In the genomic region with DNA sequence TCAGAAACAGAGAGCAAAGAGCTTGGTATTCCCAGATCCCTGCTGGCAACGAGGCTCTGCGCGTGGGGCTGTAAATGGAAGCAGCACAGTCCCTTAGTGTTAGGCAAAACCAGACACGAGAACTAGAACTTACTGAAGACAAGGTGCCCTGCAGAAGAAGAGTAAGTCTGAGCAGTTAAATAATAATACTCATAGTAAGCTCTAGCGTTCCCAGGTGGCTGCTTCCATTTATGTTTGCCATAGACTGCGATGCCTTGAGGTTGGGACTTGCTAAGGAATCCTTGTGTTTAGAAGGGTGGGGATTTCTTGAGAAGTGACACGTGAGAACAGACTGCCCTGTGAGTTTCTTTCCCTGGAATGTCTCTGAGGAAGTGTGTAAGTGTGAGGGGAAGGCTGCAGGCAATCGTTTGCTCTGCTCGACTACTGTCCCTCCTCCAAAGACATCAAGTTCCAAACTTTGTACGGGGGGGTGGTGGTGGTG, we compare ENCODE assay signal across 10 mouse cellular contexts. TPM values are rescaled to one million over a fixed set of nuclear protein-coding genes. Genes with fewer than 3 reads are reported as not detected.
DNase-seq lines count a peak whose midpoint lies in the region; ATAC-seq and TF ChIP-seq lines count a peak whose summit lies in the region.
"Had no signal": no experiment of that assay in that cellular context is flagged by ENCODE, and none has a peak within 500 bp of the region (broad histone marks: within the 10 kb centered on the region; RNA-seq: fewer than 3 reads in every experiment).

No protein-coding gene starts in this region.

- intact Hi-C loops in heart, adult 2 months (cut with DNase I): loop anchor here (2.0 to 5.0 kb wide), 3 partner anchors 43 to 153 kb away; no protein-coding TSS in a partner anchor

- peak overlapping the region; percentile 61 for H3K4me3 ChIP-seq in heart, adult 2 months
- no peak overlapping the region for H3K4me3 ChIP-seq in ES-Bruce4 (ENCODE audit: low read depth, low read length)
- H3K4me3 ChIP-seq in intestine, embryonic 14.5 days (ENCODE audit: low read depth, low read length): peak overlapping the region; percentile 70
- H3K4me3 ChIP-seq in liver, postnatal 0 days (ENCODE audit: low read depth, low read length): peak overlapping the region; percentile 15
- H3K4me3 ChIP-seq: midbrain, embryonic 12.5 days had no signal

- peak overlapping the region; percentile 77 for H3K27ac ChIP-seq in heart, adult 2 months
- 0 out of 2 replicates have a peak overlapping the region, but pooled peaks have one; percentile 32 for H3K27ac ChIP-seq in ES-Bruce4 (ENCODE audit: insufficient read depth, low read length)
- peak overlapping the region; percentile 91 for H3K27ac ChIP-seq in intestine, embryonic 14.5 days (ENCODE audit: low read depth)
- no peak overlapping the region for H3K27ac ChIP-seq in liver, postnatal 0 days (ENCODE audit: low read depth)
- H3K27ac ChIP-seq: midbrain, embryonic 12.5 days had no signal

- TF ChIP-seq EP300 in heart, adult 2 months (IDR thresholded peaks at IDR 0.05; ENCODE audit: insufficient read depth, low read depth, low read length): 0 out of 2 replicates have a peak, but pooled peaks have one; percentile 31
- no peak for TF ChIP-seq EP300 in ES-Bruce4 (IDR thresholded peaks at IDR 0.05; ENCODE audit: insufficient read depth, low read depth, low read length)
- TF ChIP-seq EP300 in liver, postnatal 0 days (IDR thresholded peaks at IDR 0.05; ENCODE audit: low read depth): no peak

- peaks cover 7% of the 10 kb centered on the region for H3K36me3 ChIP-seq in heart, adult 2 months (ENCODE audit: control insufficient read depth, insufficient read depth, low read length)
- H3K36me3 ChIP-seq in ES-Bruce4 (ENCODE audit: control insufficient read depth, insufficient read depth, low read length, poor library complexity, severe bottlenecking): no peaks in the 10 kb centered on the region
- no peaks in the 10 kb centered on the region for H3K36me3 ChIP-seq in intestine, embryonic 14.5 days (ENCODE audit: control insufficient read depth, insufficient read depth, low read length)
- H3K36me3 ChIP-seq in liver, postnatal 0 days (replicated peaks; ENCODE audit: insufficient read depth, low read length): no peaks in the 10 kb centered on the region
- H3K36me3 ChIP-seq: midbrain, embryonic 12.5 days had no signal

- H3K4me2 ChIP-seq in intestine, embryonic 14.5 days (ENCODE audit: low read length): peak overlapping the region; percentile 58
- peak overlapping the region; percentile 24; the same call in 1 of the 2 replicates for H3K4me2 ChIP-seq in liver, postnatal 0 days (ENCODE audit: low read depth, low read length)
- H3K4me2 ChIP-seq: midbrain, embryonic 12.5 days had no signal

- H3K79me2 ChIP-seq in heart, adult 2 months (replicated peaks; ENCODE audit: control insufficient read depth, insufficient read depth, low read length): peaks cover 3% of the 10 kb centered on the region; the same call in 1 of the 2 replicates

- DNase-seq in heart, adult 2 months: no peak
- DNase-seq in heart, adult 8-10 months (ENCODE audit: low spot score): no peak
- no peak for DNase-seq in intestine, embryonic 14.5 days (ENCODE audit: low spot score)
- no peak for DNase-seq in liver, postnatal 0 days
- no peak for DNase-seq in urinary bladder, postnatal 10 days (ENCODE audit: low spot score)
- no peak for DNase-seq in frontal cortex, postnatal 10 days (ENCODE audit: low spot score in 2 of 2)
- no peak for DNase-seq in testis, postnatal 14 days (ENCODE audit: low spot score)
- DNase-seq: thymus, postnatal 14 days had no signal

- TF ChIP-seq POLR2A in heart, adult 2 months (IDR thresholded peaks at IDR 0.05; ENCODE audit: insufficient read depth, low read depth, low read length): peak; percentile 45; the same call in 1 of the 2 replicates
- no peak for TF ChIP-seq POLR2A in ES-Bruce4 (IDR thresholded peaks at IDR 0.05; ENCODE audit: insufficient read depth, low read length)

- H3K27me3 ChIP-seq in heart, adult 2 months (ENCODE audit: control insufficient read depth, insufficient read depth, low read length): no peaks in the 10 kb centered on the region
- no peaks in the 10 kb centered on the region; the same call in 1 of the 2 replicates for H3K27me3 ChIP-seq in ES-Bruce4 (ENCODE audit: control insufficient read depth, insufficient read depth, low read length, poor library complexity, severe bottlenecking)
- no peaks in the 10 kb centered on the region for H3K27me3 ChIP-seq in intestine, embryonic 14.5 days (replicated peaks; ENCODE audit: control insufficient read depth, insufficient read depth, low read length)
- H3K27me3 ChIP-seq in liver, postnatal 0 days (ENCODE audit: insufficient read depth, low read length): 0 out of 2 replicates have a peak, but pooled peaks cover 3% of the 10 kb centered on the region
- H3K27me3 ChIP-seq: midbrain, embryonic 12.5 days had no signal

- peak overlapping the region; percentile 58 for H3K9ac ChIP-seq in heart, adult 2 months (ENCODE audit: low read depth, low read length)
- H3K9ac ChIP-seq in ES-Bruce4 (ENCODE audit: low read depth, poor library complexity, severe bottlenecking): no peak overlapping the region
- peak overlapping the region; percentile 87 for H3K9ac ChIP-seq in intestine, embryonic 14.5 days (ENCODE audit: low read length)
- H3K9ac ChIP-seq in liver, postnatal 0 days (replicated peaks): no peak overlapping the region
- H3K9ac ChIP-seq: midbrain, embryonic 12.5 days had no signal

- ATAC-seq in intestine, embryonic 14.5 days (replicated peaks; ENCODE audit: low FRiP score, low TSS enrichment, low read depth): no peak
- ATAC-seq in liver, postnatal 0 days: no peak

- 11% methylated on average over 10 of the region's 10 CpGs for WGBS in heart, adult 2 months
- 23% methylated on average over 10 of the region's 10 CpGs for WGBS in intestine, embryonic 14.5 days
- WGBS in liver, postnatal 0 days (ENCODE audit: insufficient replicate concordance): 44% methylated on average over 10 of the region's 10 CpGs

- no peak for TF ChIP-seq CTCF in heart, adult 2 months (IDR thresholded peaks at IDR 0.05)
- no peak for TF ChIP-seq CTCF in ES-Bruce4 (IDR thresholded peaks at IDR 0.05; ENCODE audit: low read depth, low read length)
- no peak for TF ChIP-seq CTCF in liver, postnatal 0 days (IDR thresholded peaks at IDR 0.05; ENCODE audit: low read depth)

- no peaks in the 10 kb centered on the region for H3K9me3 ChIP-seq in ES-Bruce4 (replicated peaks; ENCODE audit: control insufficient read depth, insufficient read depth, low read length, poor library complexity, severe bottlenecking)
- H3K9me3 ChIP-seq in intestine, embryonic 14.5 days (ENCODE audit: control insufficient read depth, low read length): no peaks in the 10 kb centered on the region
- H3K9me3 ChIP-seq in liver, postnatal 0 days (ENCODE audit: low read length): no peaks in the 10 kb centered on the region
- H3K9me3 ChIP-seq: midbrain, embryonic 12.5 days had no signal

- H3K4me1 ChIP-seq in heart, adult 2 months (ENCODE audit: control insufficient read depth, insufficient read depth, low read length): peaks cover 16% of the 10 kb centered on the region
- H3K4me1 ChIP-seq in ES-Bruce4 (ENCODE audit: control insufficient read depth, insufficient read depth, low read length): peaks cover 4% of the 10 kb centered on the region
- H3K4me1 ChIP-seq in intestine, embryonic 14.5 days (replicated peaks; ENCODE audit: control insufficient read depth, insufficient read depth, low read length): peaks cover 31% of the 10 kb centered on the region
- no peaks in the 10 kb centered on the region for H3K4me1 ChIP-seq in liver, postnatal 0 days (ENCODE audit: insufficient read depth)

RNA-seq across cellular contexts. Expression of gene Cald1, which starts 1.4 kb away (rescaled TPM):
- total RNA-seq in heart, adult 2 months (2021): 10 to 100 TPM; 47.6 to 62.8 TPM
- polyA plus RNA-seq in heart, adult 2 months (2012; rRNA removed): 14.1 and 28.2 TPM in 2 replicates
- total RNA-seq in heart, adult 8-10 months (2022): 10 to 100 TPM; 38.7 to 48.1 (median 43.9) TPM
- 392 and 403 TPM in 2 replicates for polyA plus RNA-seq in ES-Bruce4 (2011; ENCODE audit: insufficient read depth, insufficient read length, low read depth, missing spikeins)
- polyA plus RNA-seq in intestine, embryonic 14.5 days (2014; fragmentation: Nextera tagmentation; extraction: Ambion mirVana): 309 and 368 TPM in 2 replicates
- polyA plus RNA-seq in liver, postnatal 0 days (2015; fragmentation: Nextera tagmentation; extraction: Ambion mirVana): 116 and 131 TPM in 2 replicates

Comparison
In these comparisons a context has a peak if more than half of its experiments do, and no peak if none do; other contexts are left out.
1. H3K9ac ChIP-seq: peak in heart, adult 2 months (single experiment) and intestine, embryonic 14.5 days (single experiment); none in ES-Bruce4 (single experiment) and liver, postnatal 0 days (single experiment).